ENCODE assay signal across 10 mouse cellular contexts in genomic region chr8:110119715-110120114, GRCm38 (mm10). TPM values are rescaled to one million over a fixed set of nuclear protein-coding genes. Genes with fewer than 3 reads are reported as not detected.
DNase-seq lines count a peak whose midpoint lies in the region; ATAC-seq lines count a peak whose summit lies in the region.
"Had no signal": no experiment of that assay in that cellular context is flagged by ENCODE, and none has a peak within 500 bp of the region (broad histone marks: within the 10 kb centered on the region; RNA-seq: fewer than 3 reads in every experiment).

No protein-coding gene starts in this region.

- H3K27me3 ChIP-seq in hindbrain, embryonic 11.5 days (ENCODE audit: control insufficient read depth, insufficient read depth, low read length), result no peaks in the 10 kb centered on the region
- H3K27me3 ChIP-seq in hindbrain, embryonic 12.5 days, result no peaks in the 10 kb centered on the region
- H3K27me3 ChIP-seq: liver, embryonic 13.5 days had no signal

- no peak overlapping the region for H3K4me2 ChIP-seq in hindbrain, embryonic 11.5 days (replicated peaks; ENCODE audit: low read depth, low read length)
- no peak overlapping the region for H3K4me2 ChIP-seq in hindbrain, embryonic 12.5 days (replicated peaks)
- H3K4me2 ChIP-seq: liver, embryonic 13.5 days had no signal

- no peak for ATAC-seq in hindbrain, embryonic 11.5 days (ENCODE audit: low FRiP score)
- no peak for ATAC-seq in hindbrain, embryonic 12.5 days (ENCODE audit: low FRiP score)

- H3K4me3 ChIP-seq in hindbrain, embryonic 11.5 days (ENCODE audit: low read depth, low read length), result no peak overlapping the region
- no peak overlapping the region for H3K4me3 ChIP-seq in hindbrain, embryonic 12.5 days
- H3K4me3 ChIP-seq: liver, embryonic 13.5 days had no signal

- no peak overlapping the region for H3K27ac ChIP-seq in hindbrain, embryonic 11.5 days (ENCODE audit: low read depth, low read length)
- H3K27ac ChIP-seq in hindbrain, embryonic 12.5 days, result no peak overlapping the region
- H3K27ac ChIP-seq: liver, embryonic 13.5 days had no signal

- DNase-seq in hindbrain, embryonic 11.5 days (ENCODE audit: low spot score), result peak; percentile 26
- peak; percentile 48 for DNase-seq in 3T3-L1 (ENCODE audit: low read depth, low spot score)
- DNase-seq in adrenal gland, postnatal 14 days, result peak; percentile 47
- DNase-seq in forelimb bud, embryonic 11.5 days (ENCODE audit: low read depth, low spot score), result peak; percentile 18
- peak; percentile 35 to 36 for DNase-seq in right cerebral cortex, adult 2 months (ENCODE audit: low spot score in 2 of 2)
- DNase-seq in thymus, postnatal 0 days (ENCODE audit: low spot score), result no peak
- DNase-seq in urinary bladder, postnatal 10 days (ENCODE audit: low spot score), result no peak
- DNase-seq: liver, embryonic 13.5 days had no signal

- H3K36me3 ChIP-seq in hindbrain, embryonic 11.5 days (ENCODE audit: control insufficient read depth, insufficient read depth, low read length), result no peaks in the 10 kb centered on the region
- H3K36me3 ChIP-seq in hindbrain, embryonic 12.5 days, result no peaks in the 10 kb centered on the region
- H3K36me3 ChIP-seq: liver, embryonic 13.5 days had no signal

- no peak overlapping the region for H3K9ac ChIP-seq in hindbrain, embryonic 11.5 days (ENCODE audit: low read depth, low read length)
- no peak overlapping the region for H3K9ac ChIP-seq in hindbrain, embryonic 12.5 days
- H3K9ac ChIP-seq: liver, embryonic 13.5 days had no signal

- WGBS in hindbrain, embryonic 11.5 days, result 45% methylated on average over 6 of the region's 6 CpGs
- 43% methylated on average over 6 of the region's 6 CpGs for WGBS in hindbrain, embryonic 12.5 days

- H3K9me3 ChIP-seq in hindbrain, embryonic 11.5 days (ENCODE audit: control insufficient read depth, low read length), result no peaks in the 10 kb centered on the region
- H3K9me3 ChIP-seq in hindbrain, embryonic 12.5 days (replicated peaks), result no peaks in the 10 kb centered on the region
- H3K9me3 ChIP-seq: liver, embryonic 13.5 days had no signal

- H3K4me1 ChIP-seq in hindbrain, embryonic 11.5 days (replicated peaks; ENCODE audit: control insufficient read depth, insufficient read depth, low read length), result no peaks in the 10 kb centered on the region
- no peaks in the 10 kb centered on the region for H3K4me1 ChIP-seq in hindbrain, embryonic 12.5 days
- H3K4me1 ChIP-seq: liver, embryonic 13.5 days had no signal

RNA-seq across cellular contexts. Expression of gene Gm17720, which starts 17.2 kb away (rescaled TPM):
- not detected in 2 replicates for polyA plus RNA-seq in hindbrain, embryonic 11.5 days (2014; fragmentation: Nextera tagmentation; extraction: Ambion mirVana)
- not detected in 2 replicates for polyA plus RNA-seq in hindbrain, embryonic 12.5 days (2016; fragmentation: Nextera tagmentation; extraction: Ambion mirVana)
- not detected in 2 replicates for total RNA-seq in adrenal gland, postnatal 14 days (2021)
- polyA plus RNA-seq in thymus, postnatal 0 days (2015; fragmentation: Nextera tagmentation; extraction: Ambion mirVana), result not detected in 2 replicates
- polyA plus RNA-seq: liver, embryonic 13.5 days; stomach, embryonic 16.5 days had no signal

RNA-seq across cellular contexts. Expression of gene Gm21964, which starts 18.7 kb away (rescaled TPM):
- polyA plus RNA-seq in hindbrain, embryonic 11.5 days (2014; fragmentation: Nextera tagmentation; extraction: Ambion mirVana), result not detected in 2 replicates
- not detected in 2 replicates for polyA plus RNA-seq in hindbrain, embryonic 12.5 days (2016; fragmentation: Nextera tagmentation; extraction: Ambion mirVana)
- total RNA-seq in adrenal gland, postnatal 14 days (2021), result not detected in 2 replicates
- polyA plus RNA-seq in thymus, postnatal 0 days (2015; fragmentation: Nextera tagmentation; extraction: Ambion mirVana), result 0.14 TPM in 1 of 2 replicates, not detected in the other
- polyA plus RNA-seq: liver, embryonic 13.5 days; stomach, embryonic 16.5 days had no signal

RNA-seq across cellular contexts. Expression of gene Zfp612, which starts 40.2 kb away (rescaled TPM):
- polyA plus RNA-seq in hindbrain, embryonic 11.5 days (2014; fragmentation: Nextera tagmentation; extraction: Ambion mirVana), result 10.1 and 11.4 TPM in 2 replicates
- 12.2 and 12.8 TPM in 2 replicates for polyA plus RNA-seq in hindbrain, embryonic 12.5 days (2016; fragmentation: Nextera tagmentation; extraction: Ambion mirVana)
- total RNA-seq in adrenal gland, postnatal 14 days (2021), result 6.7 and 7.4 TPM in 2 replicates
- polyA plus RNA-seq in thymus, postnatal 0 days (2015; fragmentation: Nextera tagmentation; extraction: Ambion mirVana), result 1.2 and 1.5 TPM in 2 replicates

RNA-seq across cellular contexts. Expression of gene Calb2, which starts 48.3 kb away (rescaled TPM):
- polyA plus RNA-seq in hindbrain, embryonic 11.5 days (2014; fragmentation: Nextera tagmentation; extraction: Ambion mirVana), result 27.5 and 38.2 TPM in 2 replicates
- polyA plus RNA-seq in hindbrain, embryonic 12.5 days (2016; fragmentation: Nextera tagmentation; extraction: Ambion mirVana), result 23.9 and 28.8 TPM in 2 replicates
- total RNA-seq in adrenal gland, postnatal 14 days (2021), result 0.34 and 0.56 TPM in 2 replicates
- 1.3 and 1.4 TPM in 2 replicates for polyA plus RNA-seq in thymus, postnatal 0 days (2015; fragmentation: Nextera tagmentation; extraction: Ambion mirVana)
- polyA plus RNA-seq: liver, embryonic 13.5 days had no signal

Comparison
In these comparisons a context has a peak if more than half of its experiments do, and no peak if none do; other contexts are left out.
1. DNase-seq: peak in hindbrain, embryonic 11.5 days (single experiment), 3T3-L1 (single experiment), adrenal gland, postnatal 14 days (single experiment), forelimb bud, embryonic 11.5 days (single experiment) and right cerebral cortex, adult 2 months (2 of 2); none in thymus, postnatal 0 days (single experiment) and urinary bladder, postnatal 10 days (single experiment).